Mouse (Mus musculus): ENCODE results near the gene Dmp1.

DNA sequence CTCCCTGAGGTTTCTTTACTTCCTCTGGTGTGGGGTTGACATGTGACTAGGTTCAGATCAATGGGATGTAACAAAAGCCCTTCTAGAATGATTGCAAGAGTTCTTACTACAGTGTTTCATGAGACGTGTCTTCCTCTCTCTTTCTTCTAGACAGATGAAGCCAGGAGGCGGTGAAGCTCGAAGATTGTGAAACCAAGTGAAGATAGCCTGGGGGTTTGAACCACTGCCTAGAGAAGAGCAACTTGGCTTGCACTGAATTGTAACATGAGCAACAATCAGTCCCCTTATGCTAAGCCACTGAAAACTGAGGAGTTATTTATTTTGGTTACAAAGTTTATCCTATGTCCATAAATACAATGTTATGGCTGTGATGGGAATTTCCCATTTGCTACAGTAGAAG lies 41.8 kb upstream of the Dmp1 start:
- TF ChIP-seq CTCF (IDR thresholded peaks at IDR 0.05; ENCODE audit: borderline replicate concordance, extremely low read depth, insufficient read depth, insufficient read length) (no peak), POLR2A (IDR thresholded peaks at IDR 0.05; ENCODE audit: borderline replicate concordance, extremely low read depth, insufficient read depth, insufficient read length, poor library complexity, severe bottlenecking) (no peak)

Measured in brain, embryonic 14.5 days (tissue).